Mouse (Mus musculus) adrenal gland, postnatal 14 days (tissue): ENCODE data around the gene Cebpzos. TPM values are rescaled to one million over a fixed set of nuclear protein-coding genes. Genes with fewer than 3 reads are reported as not detected.

Experiments used
- DNase-seq: peaks from one replicate; pipeline ENCODE4 v3.0.0; 2021; ENCODE audit warnings: mixed read lengths
- long read RNA-seq, 2 experiments: library from polyadenylated mRNA; stranded (forward); transcript quantifications; one replicate each; pipeline ENCODE4 v2.0.0; 2021
- total RNA-seq: library from RNA; stranded (reverse); gene quantifications from 2 replicates; pipeline ENCODE4 v1.2.3, GENCODE M21; 2021

Gene Cebpzos
- 30.7 and 37.6 TPM in 2 replicates for total RNA-seq
- long read RNA-seq, experiment 1, transcript Cebpzos-202 (5 exons, 602 nt) = minor isoform, 25 of 63 reads
- long read RNA-seq, experiment 1, transcript Cebpzos-201 (5 exons, 753 nt) = major isoform, 26 of 63 reads
- long read RNA-seq, experiment 1, partial matches to known transcripts = 10 of 63 reads
- long read RNA-seq, experiment 1, other reads (novel, unspliced or antisense) = 2 of 63 reads
- long read RNA-seq, experiment 2, transcript Cebpzos-202 (5 exons, 602 nt) = major isoform, 14 of 46 reads
- long read RNA-seq, experiment 2, transcript Cebpzos-201 (5 exons, 753 nt) = minor isoform, 7 of 46 reads
- long read RNA-seq, experiment 2, partial matches to known transcripts = 23 of 46 reads
- long read RNA-seq, experiment 2, other reads (novel, unspliced or antisense) = 2 of 46 reads

DNA sequence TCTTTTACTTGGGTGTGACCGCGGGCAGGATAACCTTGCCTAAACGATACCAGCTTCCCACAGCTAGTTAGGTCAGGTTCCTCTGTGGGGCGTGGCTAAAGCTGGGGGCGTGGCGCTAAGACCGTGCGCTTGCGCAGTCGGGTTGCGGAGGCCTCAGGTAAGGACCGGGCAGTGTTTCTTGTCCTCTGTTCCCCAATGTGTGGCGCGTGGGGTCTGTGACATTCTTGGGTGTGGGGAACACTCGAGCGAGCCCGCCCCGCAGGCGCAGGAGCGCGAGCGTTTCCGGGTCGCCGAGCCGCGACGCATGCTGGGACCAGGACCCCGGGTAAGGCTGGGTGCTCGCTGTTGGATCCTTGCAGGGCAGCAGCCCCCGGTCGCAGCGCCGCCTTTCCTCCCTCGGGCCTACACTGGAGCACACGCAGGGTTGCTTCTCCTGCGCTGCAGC is at the start of gene Cebpzos:
Cebpzos (plus strand) TSS at position 132 of the 445 bp plus-strand sequence.
- peak; percentile 90 for DNase-seq

DNA sequence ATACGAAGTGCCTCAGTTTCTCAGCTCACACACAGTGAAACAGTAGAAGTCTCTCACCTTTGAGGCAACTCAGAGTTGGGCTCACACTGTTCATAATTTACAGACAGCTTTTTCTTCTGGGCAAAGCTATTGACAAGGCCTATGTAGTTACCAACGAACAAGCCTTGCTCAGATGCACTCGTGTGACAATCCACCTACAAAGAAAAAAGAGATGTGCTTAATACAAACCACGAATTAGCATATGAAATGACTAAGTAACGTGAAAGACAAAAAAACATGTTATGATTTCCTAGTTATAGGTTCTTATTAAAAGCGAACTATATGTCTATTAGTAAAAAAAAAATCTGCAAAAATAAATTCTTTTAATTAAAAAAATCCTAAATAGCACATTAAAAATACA is 42.4 kb upstream of the Cebpzos start:
- DNase-seq = no peak

DNA sequence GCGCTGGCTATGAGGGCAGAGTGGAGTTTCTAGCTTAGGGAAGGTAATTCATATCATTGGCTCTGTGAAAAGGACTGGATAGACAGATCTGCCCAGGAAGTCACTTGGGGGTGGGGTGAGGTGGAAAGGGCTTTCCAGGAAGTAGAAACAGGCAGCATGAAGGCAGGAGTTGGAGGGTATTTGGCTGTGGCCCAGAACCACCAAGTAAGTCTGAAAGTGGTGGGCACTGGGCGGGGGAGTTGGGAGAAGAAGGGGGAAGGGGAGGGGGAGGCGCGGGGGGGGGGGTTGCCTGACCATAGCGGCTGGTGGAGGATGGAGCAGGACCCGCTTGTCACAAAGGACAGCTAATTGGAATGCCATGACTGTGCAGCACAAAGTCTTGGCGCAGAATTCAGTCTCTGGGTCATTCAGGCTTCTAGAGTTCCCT is 34.4 kb upstream of the Cebpzos start:
- peak; percentile 44 for DNase-seq

DNA sequence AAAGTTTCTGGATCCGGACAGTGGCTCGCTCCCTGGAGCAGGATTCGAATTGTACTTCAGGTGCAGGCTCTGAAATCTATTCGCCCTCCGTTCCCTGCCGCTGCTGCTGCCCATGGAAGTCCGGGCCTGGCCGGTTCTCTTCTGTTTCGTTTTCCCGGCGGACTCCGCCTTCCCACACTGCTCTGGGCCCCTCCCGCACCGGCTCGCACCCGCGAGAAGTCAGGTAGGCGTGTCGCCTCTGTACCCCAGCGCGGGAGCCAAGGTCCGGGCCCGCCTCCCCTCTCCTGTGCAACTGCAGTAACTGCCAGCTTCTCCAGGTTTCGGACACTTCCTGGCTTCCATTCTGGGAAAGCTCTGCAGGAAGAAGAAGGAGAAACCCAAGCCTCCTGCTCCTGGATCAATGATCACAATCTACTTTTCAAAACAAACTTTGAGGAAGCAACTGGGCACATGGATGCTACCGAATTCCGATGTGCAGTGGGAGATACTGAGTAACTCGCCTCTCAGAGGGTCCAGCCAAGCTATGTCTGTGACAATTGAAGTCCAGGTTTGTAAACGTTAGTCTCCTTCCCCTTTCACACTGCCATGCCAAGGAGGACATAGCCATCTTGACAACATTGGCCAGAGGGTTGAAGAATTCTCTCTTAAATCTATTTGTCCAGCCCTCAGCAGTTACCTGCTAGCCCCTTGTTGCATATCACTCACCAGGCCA is 33.7 kb upstream of the Cebpzos start, which contains the start of gene Eif2ak2:
Eif2ak2 (minus strand) TSS at position 173 of the 712 bp plus-strand sequence.
- peak; percentile 96 for DNase-seq

DNA sequence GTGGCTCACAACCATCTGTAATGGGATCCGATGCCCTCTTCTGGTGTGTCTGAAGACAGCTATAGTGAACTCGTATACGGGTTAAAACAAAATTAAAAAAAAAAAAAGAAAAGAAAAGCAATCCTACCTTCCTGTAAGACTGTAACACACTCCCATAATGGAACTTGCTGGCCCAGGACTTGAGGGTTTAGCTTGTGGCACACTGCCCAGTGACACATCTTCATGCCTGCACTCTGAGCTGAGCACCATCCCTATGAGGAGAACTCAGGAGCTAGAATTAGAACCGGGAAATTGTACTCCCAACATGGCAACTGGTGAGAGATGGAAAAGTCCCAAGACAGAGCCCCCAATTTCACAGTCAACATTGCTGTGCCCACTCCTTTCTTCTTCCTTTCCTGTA is 33.0 kb upstream of the Cebpzos start:
- no peak for DNase-seq

DNA sequence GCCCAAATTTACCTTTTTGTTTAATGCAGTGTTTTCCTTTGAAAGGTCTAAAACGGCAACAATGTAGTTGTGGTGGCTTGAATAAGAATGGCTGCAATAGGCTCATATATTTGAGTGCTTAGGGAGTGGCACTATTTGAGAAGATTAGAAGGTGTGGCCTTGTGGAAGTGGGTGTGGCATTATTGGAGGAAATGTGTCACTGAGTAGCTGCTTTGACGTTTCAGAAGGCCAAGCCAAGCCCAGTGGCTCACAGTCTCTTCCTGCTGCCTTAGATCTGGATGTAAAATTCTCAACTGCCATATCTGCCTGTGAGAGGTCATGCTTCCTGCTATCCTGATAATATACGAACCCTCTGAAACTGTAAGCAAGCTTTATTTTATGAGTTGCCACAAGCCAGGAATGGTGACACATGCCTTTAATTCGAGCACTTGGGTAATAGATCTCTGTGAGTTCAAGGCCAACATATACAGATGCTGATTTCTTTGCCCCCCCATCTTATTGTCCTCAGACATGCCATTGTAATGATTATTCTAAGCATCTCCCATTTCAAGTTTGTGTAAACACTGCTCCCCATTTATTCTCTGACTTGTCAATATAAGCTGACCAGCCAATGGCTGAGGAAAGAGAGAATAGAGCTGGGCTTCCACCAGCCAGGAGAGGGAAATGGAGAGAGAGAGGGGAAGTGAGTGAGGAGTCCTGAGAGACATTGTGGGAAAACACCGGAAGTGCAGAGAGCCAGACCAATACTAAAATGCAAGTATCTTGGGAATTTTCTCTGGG is 30.8 kb upstream of the Cebpzos start:
- DNase-seq = no peak

DNA sequence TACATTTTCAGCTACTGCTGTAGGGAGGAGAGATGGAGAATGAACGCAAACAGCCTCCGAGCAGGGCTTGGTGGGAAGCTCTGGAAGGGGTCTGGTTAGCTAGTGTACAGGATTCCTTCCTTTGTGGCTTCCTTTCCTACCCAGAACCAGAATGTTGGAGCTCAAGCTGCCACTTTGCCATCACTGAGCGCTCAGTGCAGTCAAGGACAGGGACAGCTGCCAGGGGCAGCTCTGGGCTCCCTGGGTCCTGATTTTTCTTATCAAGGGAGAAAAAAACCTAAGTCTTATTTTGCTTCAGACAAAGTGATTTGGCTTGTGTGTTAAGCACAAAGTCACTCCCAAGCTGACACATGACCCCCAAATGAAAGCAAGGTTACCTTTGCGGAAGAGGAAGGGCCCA is 27.7 kb upstream of the Cebpzos start:
- peak; percentile 43 for DNase-seq

DNA sequence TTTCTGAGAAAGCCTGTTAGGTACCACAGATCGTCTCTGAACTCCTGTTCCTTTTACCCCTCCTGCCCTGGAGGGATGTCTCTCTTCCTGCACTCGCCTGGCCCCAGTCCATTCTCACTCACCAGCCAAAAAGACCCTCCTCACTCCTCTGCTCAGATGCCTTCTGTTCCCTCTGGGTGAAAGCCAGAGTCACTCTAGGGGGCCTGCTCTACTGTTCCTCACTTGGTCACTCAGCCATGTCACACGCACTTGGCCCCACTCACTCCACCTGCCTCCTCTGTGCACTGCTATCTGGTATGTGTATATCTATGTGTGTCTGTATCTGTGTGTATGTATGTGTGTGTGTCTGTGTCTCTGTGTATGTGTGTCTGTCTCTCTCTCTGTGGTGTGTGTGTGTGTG is 27.1 kb upstream of the Cebpzos start:
- no peak for DNase-seq

DNA sequence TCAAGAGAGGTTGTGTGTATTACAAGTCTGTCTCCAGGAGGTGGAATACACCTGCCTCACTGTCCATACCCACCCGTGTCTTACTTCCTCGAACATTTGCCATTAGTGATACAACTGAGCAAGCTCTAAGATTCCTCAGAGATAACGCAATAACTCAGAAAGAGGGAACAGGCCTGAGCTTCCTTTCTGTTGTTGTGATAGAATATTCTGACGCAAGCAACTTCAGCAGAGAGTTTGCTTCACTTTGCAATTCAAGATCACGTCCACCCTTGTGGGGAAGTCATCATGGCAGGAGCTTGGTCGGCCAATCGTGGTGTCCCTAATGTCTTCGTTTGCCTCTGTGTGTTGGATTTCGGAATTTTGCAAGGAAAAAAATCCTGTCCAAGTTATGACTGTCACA is 25.3 kb upstream of the Cebpzos start:
- DNase-seq = no peak

DNA sequence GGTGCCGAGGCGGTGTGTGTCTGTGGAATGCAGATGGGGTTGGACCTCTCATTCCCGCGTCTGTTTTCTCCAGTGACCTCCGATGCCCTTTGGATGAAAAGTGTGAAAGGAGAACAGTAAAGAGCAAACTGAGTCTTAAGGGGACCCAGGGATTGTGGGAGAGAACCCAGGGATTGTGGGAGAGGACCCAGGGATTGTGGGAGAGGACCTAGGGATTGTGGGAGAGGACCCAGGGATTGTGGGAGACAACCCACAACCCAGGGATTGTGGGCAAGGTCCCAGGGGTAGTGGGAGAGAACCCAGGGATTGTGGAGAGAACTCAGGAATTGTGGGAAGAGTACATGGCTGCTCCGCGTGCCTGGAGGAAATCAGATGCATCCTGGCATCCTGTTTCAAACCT is 21.3 kb upstream of the Cebpzos start:
- no peak for DNase-seq

DNA sequence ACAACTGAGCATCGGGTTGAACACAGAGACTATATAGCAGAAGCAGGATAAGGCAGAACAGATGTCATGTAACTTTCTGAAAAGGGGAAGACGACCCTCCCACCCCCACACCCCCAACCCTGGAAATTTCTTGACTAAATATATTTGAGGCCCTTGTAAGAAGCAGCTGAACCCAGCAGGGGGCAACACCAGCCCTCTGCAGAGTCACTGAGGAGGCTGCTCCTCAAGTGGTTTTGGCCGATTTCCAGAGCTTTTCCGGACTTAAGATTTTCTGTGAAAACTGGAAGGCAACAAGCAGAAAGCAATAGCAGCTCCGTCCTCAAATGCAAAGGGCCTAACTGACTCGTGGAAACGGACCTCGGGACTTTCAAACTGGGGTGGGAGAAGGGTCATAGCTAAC is 20.9 kb upstream of the Cebpzos start:
- DNase-seq = peak; percentile 66

DNA sequence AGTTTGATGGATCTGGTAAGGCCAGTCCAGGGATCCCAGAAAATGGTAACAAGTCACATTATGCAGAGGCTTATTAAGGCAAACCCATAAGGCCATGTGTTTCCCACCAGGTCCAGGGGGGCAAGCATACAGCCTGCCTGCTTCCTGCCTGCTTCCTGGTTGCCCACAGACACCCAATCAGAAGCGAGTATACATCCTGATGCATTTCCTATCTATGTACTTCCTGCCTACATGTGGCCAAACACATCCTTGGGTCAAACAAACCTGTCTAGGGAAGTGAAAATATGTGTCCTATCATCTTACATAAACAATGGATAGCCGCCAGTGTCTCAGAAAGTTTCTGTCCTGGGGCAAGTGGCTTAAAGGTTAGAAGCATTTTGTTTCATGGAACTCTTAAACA is 13.1 kb upstream of the Cebpzos start:
- no peak for DNase-seq

DNA sequence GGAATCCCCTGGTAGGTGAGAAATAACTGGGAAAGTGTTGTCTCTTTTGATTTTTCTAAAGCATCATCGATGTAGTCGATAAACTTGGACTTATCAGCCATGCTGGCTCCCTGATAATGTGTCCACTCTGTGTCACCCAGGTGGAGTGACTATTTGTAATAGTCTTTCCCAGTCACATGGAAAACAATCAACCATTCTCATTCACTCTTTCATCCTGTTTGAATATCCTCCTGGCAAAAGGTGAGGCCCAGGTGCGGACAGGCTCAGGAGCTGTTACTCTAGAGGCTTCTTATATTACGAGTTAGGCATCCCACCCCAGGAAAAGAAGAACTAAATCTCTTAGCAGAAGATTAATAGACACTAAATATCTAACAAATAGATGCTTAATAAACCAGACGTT is 9.4 kb upstream of the Cebpzos start, which contains the start of gene Sult6b1:
Sult6b1 (minus strand) TSS at position 101 of the 400 bp plus-strand sequence.
- DNase-seq = no peak

DNA sequence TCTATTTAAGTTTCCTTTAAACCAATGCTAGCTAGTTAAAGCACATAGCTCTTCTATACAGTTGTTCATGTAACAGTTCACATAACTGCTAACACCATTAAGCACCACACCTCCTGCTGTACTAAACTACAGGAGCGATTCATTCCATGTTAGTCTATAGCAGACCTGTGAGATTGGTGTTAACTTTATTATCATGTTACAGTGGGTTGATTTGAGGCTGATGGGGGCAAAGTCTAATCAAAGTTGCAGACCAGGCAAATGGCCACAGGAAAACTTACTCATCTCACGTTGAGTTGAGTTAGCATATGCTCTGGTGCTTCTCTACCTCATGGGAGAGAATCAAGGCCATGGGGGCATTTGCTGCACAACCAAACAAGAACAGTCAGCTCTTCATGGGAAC is 6.9 kb upstream of the Cebpzos start:
- DNase-seq = no peak

DNA sequence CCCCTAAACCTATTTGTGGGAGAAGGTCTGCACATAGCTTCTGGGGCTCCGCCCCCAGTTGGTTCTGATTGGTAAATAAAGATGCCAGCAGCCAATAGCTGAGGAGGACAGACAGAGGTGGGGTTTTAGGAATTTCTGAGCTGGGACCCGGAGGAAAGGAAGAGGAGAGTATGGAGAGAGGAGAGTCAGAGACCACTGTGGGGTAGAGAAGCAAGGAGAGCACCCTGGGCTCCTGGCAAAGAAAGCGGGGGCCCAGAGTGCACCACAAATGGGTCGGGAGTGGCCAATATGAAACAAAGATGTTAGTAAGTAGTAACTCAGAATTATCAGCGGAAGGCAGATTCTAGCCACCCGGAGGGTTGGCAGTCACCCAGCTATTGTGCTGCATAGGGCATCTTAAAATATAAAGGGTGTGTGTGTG is 3.4 kb upstream of the Cebpzos start:
- peak; percentile 37 for DNase-seq

DNA sequence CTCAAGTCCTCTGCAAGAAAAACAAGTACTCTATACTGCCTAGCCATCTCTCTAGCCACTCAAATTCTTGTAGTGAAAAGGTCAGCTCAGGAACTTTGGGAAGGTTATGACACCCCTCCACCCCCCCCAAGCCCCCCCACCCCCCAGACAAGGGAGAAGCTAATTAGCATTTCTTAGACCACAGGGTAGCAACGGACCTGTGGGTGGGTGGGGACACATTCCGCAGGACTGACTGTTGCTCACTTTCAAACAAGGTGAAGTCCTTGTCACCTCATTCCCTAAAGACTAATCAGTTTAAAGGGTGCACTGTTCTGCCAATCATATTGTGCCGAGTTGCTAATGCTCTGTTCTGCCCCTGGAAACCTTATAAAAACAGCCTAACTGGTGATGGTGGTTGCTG is 2.4 kb upstream of the Cebpzos start:
- no peak for DNase-seq

DNA sequence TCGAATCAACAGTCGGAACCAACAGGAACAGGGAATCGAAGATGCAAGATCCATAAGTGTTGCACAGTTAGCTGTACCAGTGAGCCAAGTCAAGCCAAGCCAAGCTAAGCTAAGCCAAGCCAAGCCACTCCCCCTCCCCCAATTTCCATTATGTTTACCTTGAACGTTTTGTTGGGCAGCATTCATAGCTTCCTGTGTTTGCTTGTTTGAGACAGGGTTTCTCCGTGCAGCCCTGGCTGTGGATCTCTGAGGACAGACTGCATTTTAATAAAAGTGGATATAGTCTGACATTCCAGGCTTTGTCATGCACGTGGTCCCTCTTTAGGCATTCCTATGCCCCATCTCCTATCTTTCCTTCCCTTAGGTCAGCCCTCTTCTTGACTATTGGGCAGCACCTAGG is 528 bp upstream of the Cebpzos start:
- no peak for DNase-seq

DNA sequence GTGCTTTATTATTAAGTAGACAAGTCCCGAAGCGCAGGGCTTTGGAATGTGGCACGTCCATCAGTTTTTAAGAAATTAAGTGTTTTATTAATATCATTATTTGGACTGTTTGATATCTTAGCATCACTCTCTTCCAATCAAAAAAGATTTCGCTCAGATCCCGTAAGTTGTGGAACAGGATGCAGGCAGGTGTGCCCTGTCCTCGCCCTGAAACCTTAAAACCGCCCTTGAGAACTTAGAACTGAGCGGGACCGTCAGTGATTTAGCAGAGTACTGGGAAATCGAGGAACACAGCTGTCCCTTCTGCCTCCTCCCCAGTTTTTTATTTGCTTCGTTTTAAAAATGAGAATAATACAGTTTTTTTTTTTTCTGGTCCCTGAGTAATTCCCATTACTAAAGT is 599 bp downstream of the Cebpzos start:
- DNase-seq = no peak

DNA sequence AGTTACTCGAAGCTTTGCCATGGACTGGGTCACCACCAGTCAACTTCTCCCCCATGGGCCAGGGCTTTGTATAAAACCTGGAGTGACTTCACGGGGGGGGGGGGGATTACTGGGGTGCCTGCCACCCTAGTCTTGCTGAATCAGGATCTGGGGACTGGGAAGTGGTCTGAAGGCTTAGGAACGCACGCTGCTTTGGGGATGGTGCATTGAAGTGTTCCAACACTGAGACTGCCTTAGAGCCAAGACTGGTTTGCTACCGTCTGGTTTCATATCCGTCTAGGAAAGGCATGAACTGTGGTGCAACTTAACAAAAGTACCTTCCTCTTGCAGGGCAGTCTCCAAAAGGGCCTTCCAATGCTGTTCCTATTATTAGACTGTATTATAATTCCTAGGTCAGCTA is 1.4 kb downstream of the Cebpzos start:
- no peak for DNase-seq

DNA sequence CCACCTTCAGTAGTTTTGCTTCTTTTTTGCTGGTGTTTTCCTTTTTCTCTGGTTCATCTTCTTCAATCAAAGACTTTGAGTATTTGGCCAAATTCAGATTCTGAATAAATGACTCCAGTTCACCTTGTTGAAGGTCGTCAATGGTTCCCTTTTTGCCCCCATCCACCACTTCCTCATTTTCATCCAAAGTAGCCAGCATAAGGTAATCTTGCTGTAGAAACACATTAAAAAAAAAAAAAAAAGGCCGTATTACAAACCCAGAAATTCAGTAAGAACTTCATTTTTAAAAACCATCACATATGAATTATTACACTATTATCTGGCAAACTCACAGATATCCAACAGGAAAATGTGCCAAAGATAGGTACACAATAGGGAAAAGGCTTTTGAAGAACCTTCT is 19.6 kb downstream of the Cebpzos start:
- no peak for DNase-seq

DNA sequence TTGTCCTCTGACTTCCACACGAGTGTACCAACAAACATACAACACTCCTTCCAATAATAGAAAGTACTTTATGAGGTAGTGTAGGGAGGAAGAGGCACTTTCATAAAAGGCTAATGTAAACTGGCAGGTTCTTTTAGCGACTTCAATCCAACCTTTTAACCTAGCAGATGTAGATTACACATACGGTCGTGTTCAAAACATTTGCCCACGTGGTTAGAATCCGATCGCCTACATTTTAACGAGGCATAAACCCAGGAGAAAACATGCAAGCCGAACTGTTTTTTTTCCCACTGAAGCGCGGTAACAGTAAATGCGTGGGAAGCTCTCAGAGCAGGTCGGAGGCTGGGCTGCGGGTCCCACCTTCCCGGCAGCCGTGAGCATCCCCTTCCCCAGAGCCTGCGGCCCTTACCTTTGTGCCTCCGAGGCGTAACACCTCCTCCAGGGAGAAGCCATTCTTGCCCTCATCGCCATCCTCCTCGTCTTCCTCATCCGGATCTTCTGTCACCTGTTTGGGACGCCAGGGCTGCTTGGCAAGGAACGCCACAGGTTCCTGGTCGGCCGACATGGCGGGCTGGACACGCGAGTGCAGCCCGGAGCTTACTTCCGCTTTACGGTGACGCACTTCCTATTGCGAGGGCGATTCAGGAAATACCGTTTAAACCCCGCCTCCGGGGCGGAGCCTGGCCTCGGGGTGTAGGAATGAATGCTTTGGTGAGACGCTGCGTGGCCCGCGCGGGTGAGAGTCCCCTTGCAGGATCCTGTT is 20.3 kb downstream of the Cebpzos start, which contains the start of the genes Cebpz and Ndufaf7:
Cebpz (minus strand) TSS at position 601 of the 763 bp plus-strand sequence.
Ndufaf7 (plus strand) TSS at position 671 of the 763 bp plus-strand sequence.
- peak; percentile 98 for DNase-seq
